Mouse (Mus musculus) thymus, adult 2 months (tissue): Measurements from ENCODE around the gene Madcam1. TPM values are rescaled to one million over a fixed set of nuclear protein-coding genes. Genes with fewer than 3 reads are reported as not detected.

Experiments used
- DNase-seq: peaks from one replicate; pipeline ENCODE4 v3.0.0; 2021
- H3K27ac ChIP-seq: fragments of 200-500 bp; 2 replicates; pipeline ENCODE4 v1.5.1; 2012; ENCODE audit warnings: low read length, control low read depth; ENCODE audit not compliant: control insufficient read depth, insufficient read depth
- H3K27me3 ChIP-seq: fragments of 200-500 bp; 2 replicates; pipeline ENCODE4 v1.6.1; 2012; ENCODE audit warnings: mild to moderate bottlenecking, low read length, moderate library complexity, mixed read lengths; ENCODE audit not compliant: control insufficient read depth, insufficient read depth
- H3K36me3 ChIP-seq: fragments of 200-500 bp; 2 replicates; pipeline ENCODE4 v1.6.1; 2012; ENCODE audit warnings: mild to moderate bottlenecking, low read length, moderate library complexity; ENCODE audit not compliant: control insufficient read depth, insufficient read depth
- H3K4me1 ChIP-seq: fragments of 200-500 bp; replicated peaks from 2 replicates; pipeline ENCODE4 v1.6.1; 2012; ENCODE audit warnings: low read length; ENCODE audit not compliant: control insufficient read depth, insufficient read depth
- H3K4me3 ChIP-seq: fragments of 200-500 bp; 2 replicates; pipeline ENCODE4 v1.5.1; 2012; ENCODE audit warnings: mild to moderate bottlenecking, low read length, control low read depth, moderate library complexity; ENCODE audit not compliant: control insufficient read depth, insufficient read depth
- CTCF ChIP-seq: fragments of 200-500 bp; IDR thresholded peaks from 2 replicates; pipeline ENCODE4 v1.5.1; 2012; ENCODE audit warnings: mild to moderate bottlenecking, control low read depth, low read length, moderate library complexity, borderline replicate concordance; ENCODE audit not compliant: control insufficient read depth, poor library complexity, insufficient read depth; ENCODE audit errors: extremely low read depth
- POLR2A ChIP-seq: fragments of 200-500 bp; IDR thresholded peaks from 2 replicates; pipeline ENCODE4 v1.6.1; 2012; ENCODE audit warnings: mild to moderate bottlenecking, low read length, control low read depth, moderate library complexity; ENCODE audit not compliant: control insufficient read depth, poor library complexity, insufficient read depth; ENCODE audit errors: extremely low read depth
- WGBS: fragments of 180-500 bp; shearing (Covaris S2); methylation state at CpG from one replicate; pipeline ENCODE4 v1.1.7; 2018; 5-methylcytosine and 5-hydroxymethylcytosine counted together
- polyA plus RNA-seq: library from polyadenylated mRNA; depleted of rRNA; stranded (reverse); fragments of >200 nt; gene quantifications from 2 replicates; pipeline ENCODE4 v1.2.3, GENCODE M21; 2012; rRNA removed

Madcam1 gene
- polyA plus RNA-seq: 2.9 and 4.0 TPM in 2 replicates

DNA sequence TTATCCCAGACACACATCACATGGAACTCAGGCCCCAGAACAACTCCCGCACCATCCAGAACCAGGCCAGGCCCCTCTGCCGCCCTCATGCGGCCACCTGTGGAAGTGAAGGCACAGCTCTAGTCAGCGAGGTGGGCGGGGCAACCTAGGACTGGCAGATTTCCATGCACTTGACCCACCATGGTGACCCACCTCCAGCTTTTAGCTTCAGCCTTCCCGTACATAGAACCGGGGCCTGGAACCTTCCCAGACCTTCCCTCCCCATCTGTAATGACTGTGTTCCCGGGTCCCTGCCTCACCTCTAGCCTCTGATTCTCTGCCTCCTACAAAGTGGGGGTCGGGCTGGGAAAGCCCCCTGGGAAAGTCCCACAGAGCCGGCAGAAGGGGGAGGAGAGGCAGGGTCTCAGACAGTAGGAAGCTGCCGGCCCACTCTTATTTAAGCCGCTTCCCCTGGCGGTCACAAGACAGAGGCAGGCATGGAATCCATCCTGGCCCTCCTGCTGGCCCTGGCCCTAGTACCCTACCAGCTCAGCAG is at the start of gene Madcam1:
TSS of gene Madcam1 (plus strand) at position 429 of the 535 bp plus-strand sequence.
- DNase-seq: peak; percentile 75
- Histone ChIP-seq H3K4me3 (no peak within 1 kb of the TSS), H3K36me3 (no peaks in the 10 kb centered on the region), H3K27ac (no peak within 1 kb of the TSS), H3K4me1 (no peaks in the 10 kb centered on the region), H3K27me3 (no peaks in the 10 kb centered on the region)
- TF ChIP-seq CTCF (peak; percentile 95), POLR2A (no peak)
- WGBS: 24% methylated on average over 13 of the region's 13 CpGs

GRCm38 (mm10) chr10:79615860-79616259 is 48.5 kb upstream of the Madcam1 start:
- TF ChIP-seq CTCF (no peak), POLR2A (no peak)
- H3K36me3 ChIP-seq: no peaks in the 10 kb centered on the region
- no peak overlapping the region for H3K4me3 ChIP-seq
- no peak overlapping the region for H3K27ac ChIP-seq
- WGBS: 44% methylated on average over 8 of the region's 8 CpGs
- peaks cover 15% of the 10 kb centered on the region; the same call in 1 of the 2 replicates for H3K27me3 ChIP-seq
- H3K4me1 ChIP-seq: peaks cover 4% of the 10 kb centered on the region
- DNase-seq: no peak

- WGBS: 94% methylated on average over 5 of the region's 5 CpGs
- Histone ChIP-seq H3K27ac (no peak overlapping the region), H3K27me3 (peaks cover 12% of the 10 kb centered on the region; the same call in 1 of the 2 replicates), H3K4me1 (peaks cover 4% of the 10 kb centered on the region), H3K36me3 (no peaks in the 10 kb centered on the region), H3K4me3 (no peak overlapping the region)
- TF ChIP-seq CTCF (no peak), POLR2A (no peak)
- DNase-seq: no peak
Measured at GRCm38 (mm10) chr10:79616376-79616775, 48.0 kb upstream of the Madcam1 start.

DNA sequence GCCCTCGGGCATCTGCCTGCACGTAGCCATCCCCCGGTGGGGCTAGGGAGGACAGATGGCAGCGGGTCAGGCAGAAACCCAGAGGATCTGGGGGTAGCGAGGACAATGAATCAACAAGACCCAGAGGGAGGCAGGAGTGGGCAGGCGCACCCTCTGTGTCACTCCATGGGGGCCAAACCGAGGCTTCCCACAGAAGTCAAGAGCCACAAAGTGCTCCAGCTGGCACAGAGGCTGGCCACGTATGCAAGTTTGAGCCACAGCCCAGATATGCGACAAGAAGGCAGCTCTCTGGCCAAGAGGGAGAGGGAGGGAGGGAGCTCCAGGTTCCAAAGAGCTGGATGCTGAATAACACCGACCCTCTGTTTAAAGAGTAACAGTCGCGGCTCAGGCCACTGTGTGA is 40.4 kb upstream of the Madcam1 start:
- 77% methylated on average over 12 of the region's 12 CpGs for WGBS
- no peaks in the 10 kb centered on the region for H3K27me3 ChIP-seq
- no peak for TF ChIP-seq POLR2A
- no peak for TF ChIP-seq CTCF

GRCm38 (mm10) chr10:79625398-79625797 is 39.0 kb upstream of the Madcam1 start:
- no peaks in the 10 kb centered on the region for H3K36me3 ChIP-seq
- no peaks in the 10 kb centered on the region for H3K27me3 ChIP-seq
- no peaks in the 10 kb centered on the region for H3K4me1 ChIP-seq
- 83% methylated on average over 9 of the region's 9 CpGs for WGBS
- H3K27ac ChIP-seq: no peak overlapping the region
- no peak for TF ChIP-seq POLR2A
- TF ChIP-seq CTCF: no peak
- no peak for DNase-seq
- no peak overlapping the region for H3K4me3 ChIP-seq

More for the DNA sequence above, 40.4 kb upstream of the Madcam1 start:
- Histone ChIP-seq H3K27ac (no peak overlapping the region), H3K4me3 (no peak overlapping the region), H3K36me3 (no peaks in the 10 kb centered on the region), H3K4me1 (no peaks in the 10 kb centered on the region)
- DNase-seq: no peak

DNA sequence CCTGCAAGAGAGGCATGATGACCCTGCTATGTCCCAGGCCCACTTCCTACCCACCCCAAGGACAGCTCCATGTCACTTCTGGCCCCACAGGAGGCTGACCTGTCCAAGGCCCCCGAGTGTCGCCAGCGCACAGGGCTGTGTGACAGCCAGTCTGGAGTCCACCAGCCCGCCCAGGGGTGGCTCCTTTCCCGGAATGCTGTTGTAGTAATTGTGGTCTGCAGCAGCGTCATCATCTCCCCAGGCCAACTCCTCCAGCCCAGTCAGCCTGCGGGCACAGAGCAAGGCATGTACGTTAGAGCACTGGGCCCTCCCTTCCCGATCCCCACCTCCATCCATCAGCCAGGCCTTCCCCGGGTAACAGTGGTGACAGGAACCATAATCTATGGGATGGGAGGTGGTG is 38.2 kb upstream of the Madcam1 start:
- DNase-seq: no peak
- Histone ChIP-seq H3K36me3 (no peaks in the 10 kb centered on the region), H3K27ac (no peak overlapping the region), H3K4me1 (no peaks in the 10 kb centered on the region), H3K4me3 (no peak overlapping the region), H3K27me3 (no peaks in the 10 kb centered on the region)
- TF ChIP-seq CTCF (no peak), POLR2A (no peak)
- WGBS: 93% methylated on average over 10 of the region's 10 CpGs

GRCm38 (mm10) chr10:79628377-79628776 is 36.0 kb upstream of the Madcam1 start:
- Histone ChIP-seq H3K4me3 (no peak overlapping the region), H3K36me3 (no peaks in the 10 kb centered on the region), H3K27me3 (no peaks in the 10 kb centered on the region), H3K27ac (no peak overlapping the region), H3K4me1 (no peaks in the 10 kb centered on the region)
- DNase-seq: no peak
- 85% methylated on average over 5 of the region's 5 CpGs for WGBS
- TF ChIP-seq POLR2A (no peak), CTCF (no peak)
